ENCODE assay signal across 8 mouse cellular contexts in the genomic region with DNA sequence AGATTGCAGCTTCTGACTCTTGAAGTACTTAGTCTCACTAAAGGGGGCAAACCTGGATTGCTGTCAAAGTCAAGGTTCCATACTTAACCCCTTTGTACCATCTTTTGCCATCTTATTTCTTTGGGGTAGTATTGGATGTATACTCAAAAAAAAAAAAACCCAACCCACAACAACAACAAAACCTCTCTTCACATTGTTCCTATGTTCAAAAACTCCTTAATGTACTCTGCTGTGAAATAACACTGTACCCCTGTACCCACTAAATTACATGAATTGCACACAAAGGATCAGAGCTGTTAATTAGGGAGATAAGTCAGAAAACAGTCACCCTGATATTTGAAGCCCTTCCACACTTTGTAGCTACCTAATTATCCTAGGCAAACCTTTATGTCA. TPM values are rescaled to one million over a fixed set of nuclear protein-coding genes. Genes with fewer than 3 reads are reported as not detected.
A peak's percentile ranks its signal among the peaks of the same experiment; 100 is the strongest.
DNase-seq lines count a peak whose midpoint lies in the region; ATAC-seq and TF ChIP-seq lines count a peak whose summit lies in the region.

No protein-coding gene starts in this region.

- TF ChIP-seq CTCF in kidney, postnatal 0 days (IDR thresholded peaks at IDR 0.05; ENCODE audit: low read depth): no peak
- TF ChIP-seq CTCF in lung, adult 2 months (IDR thresholded peaks at IDR 0.05; ENCODE audit: insufficient read depth, low read length): no peak

- H3K27ac ChIP-seq in kidney, postnatal 0 days: no peak overlapping the region
- no peak overlapping the region for H3K27ac ChIP-seq in embryonic facial prominence, embryonic 13.5 days
- H3K27ac ChIP-seq in intestine, embryonic 15.5 days: no peak overlapping the region

- no peaks in the 10 kb centered on the region for H3K9me3 ChIP-seq in kidney, postnatal 0 days (replicated peaks; ENCODE audit: low read length)
- no peaks in the 10 kb centered on the region for H3K9me3 ChIP-seq in embryonic facial prominence, embryonic 13.5 days
- no peaks in the 10 kb centered on the region for H3K9me3 ChIP-seq in intestine, embryonic 15.5 days

- no peak overlapping the region for H3ac ChIP-seq in myocyte (ENCODE audit: control insufficient read depth, insufficient read length)

- H3K9ac ChIP-seq in kidney, postnatal 0 days (ENCODE audit: low read depth, low read length): no peak overlapping the region; the same call in 1 of the 2 replicates
- H3K9ac ChIP-seq in embryonic facial prominence, embryonic 13.5 days: peak overlapping the region; percentile 73; the same call in 1 of the 2 replicates
- H3K9ac ChIP-seq in intestine, embryonic 15.5 days: peak overlapping the region; percentile 44; the same call in 1 of the 2 replicates

- H3K36me3 ChIP-seq in kidney, postnatal 0 days (ENCODE audit: insufficient read depth, low read length): no peaks in the 10 kb centered on the region
- no peaks in the 10 kb centered on the region for H3K36me3 ChIP-seq in embryonic facial prominence, embryonic 13.5 days
- no peaks in the 10 kb centered on the region for H3K36me3 ChIP-seq in intestine, embryonic 15.5 days
- H3K36me3 ChIP-seq in myocyte (ENCODE audit: control insufficient read depth, insufficient read depth): no peaks in the 10 kb centered on the region

- ATAC-seq in kidney, postnatal 0 days (replicated peaks; ENCODE audit: low FRiP score, low read depth): no peak
- no peak for ATAC-seq in embryonic facial prominence, embryonic 13.5 days (ENCODE audit: insufficient number of reproducible peaks, insufficient read depth, low FRiP score, low TSS enrichment, low read depth)
- ATAC-seq in intestine, embryonic 15.5 days: no peak

- peaks cover 38% of the 10 kb centered on the region for H3K79me2 ChIP-seq in myocyte (ENCODE audit: control insufficient read depth, insufficient read depth)

- peak overlapping the region; percentile 70 for H3K4me2 ChIP-seq in kidney, postnatal 0 days (ENCODE audit: low read length)
- peak overlapping the region; percentile 71 for H3K4me2 ChIP-seq in embryonic facial prominence, embryonic 13.5 days
- H3K4me2 ChIP-seq in intestine, embryonic 15.5 days (replicated peaks): peak overlapping the region; percentile 84
- H3K4me2 ChIP-seq in myocyte (ENCODE audit: low read depth): peak overlapping the region; percentile 79

- H3K4me1 ChIP-seq in kidney, postnatal 0 days (replicated peaks; ENCODE audit: insufficient read depth, low read length): peaks cover 7% of the 10 kb centered on the region; the same call in 1 of the 2 replicates
- peaks cover 14% of the 10 kb centered on the region for H3K4me1 ChIP-seq in embryonic facial prominence, embryonic 13.5 days
- no peaks in the 10 kb centered on the region; the same call in 1 of the 2 replicates for H3K4me1 ChIP-seq in intestine, embryonic 15.5 days (replicated peaks)
- H3K4me1 ChIP-seq in lung, adult 2 months (ENCODE audit: control insufficient read depth, insufficient read depth, low read length): peaks cover 9% of the 10 kb centered on the region

- peak overlapping the region; percentile 89 for H3K4me3 ChIP-seq in kidney, postnatal 0 days (replicated peaks; ENCODE audit: low read depth, low read length)
- peak overlapping the region; percentile 79 for H3K4me3 ChIP-seq in embryonic facial prominence, embryonic 13.5 days
- H3K4me3 ChIP-seq in intestine, embryonic 15.5 days (replicated peaks): peak overlapping the region; percentile 93
- peak overlapping the region; percentile 66 for H3K4me3 ChIP-seq in myocyte
- no peak overlapping the region for H3K4me3 ChIP-seq in lung, adult 2 months (replicated peaks; ENCODE audit: extremely low read depth, low read depth, low read length)

- DNase-seq in kidney, postnatal 0 days (ENCODE audit: low spot score): no peak
- DNase-seq in kidney, adult 8-10 months: no peak
- no peak for DNase-seq in thymus, adult 18-20 months
- no peak for DNase-seq in retina, postnatal 1 day
- no peak for DNase-seq in lung, adult 2 months

- no peaks in the 10 kb centered on the region for H3K27me3 ChIP-seq in kidney, postnatal 0 days (ENCODE audit: insufficient read depth, low read length)
- H3K27me3 ChIP-seq in embryonic facial prominence, embryonic 13.5 days: no peaks in the 10 kb centered on the region
- no peaks in the 10 kb centered on the region for H3K27me3 ChIP-seq in intestine, embryonic 15.5 days (replicated peaks)
- no peaks in the 10 kb centered on the region for H3K27me3 ChIP-seq in myocyte (ENCODE audit: control insufficient read depth, insufficient read depth, insufficient read length)

- TF ChIP-seq POLR2A in myocyte (IDR thresholded peaks at IDR 0.05; ENCODE audit: insufficient read length, low read depth): no peak
- no peak for TF ChIP-seq POLR2A in lung, adult 2 months (IDR thresholded peaks at IDR 0.05; ENCODE audit: borderline replicate concordance, extremely low read depth, low read depth, low read length)

TF ChIP-seq in myocyte, 11 proteins besides CTCF, POLR2A, EP300 and RAD21:
- TF ChIP-seq TCF3 (IDR thresholded peaks at IDR 0.05; ENCODE audit: insufficient read length, low read depth): no peak
- no peak for TF ChIP-seq POLR2AphosphoS2 (IDR thresholded peaks at IDR 0.05; ENCODE audit: insufficient read length, low read depth)
- no peak for TF ChIP-seq USF1 (IDR thresholded peaks at IDR 0.05; ENCODE audit: low read depth)
- TF ChIP-seq CEBPB (IDR thresholded peaks at IDR 0.05; ENCODE audit: insufficient read depth, poor library complexity, severe bottlenecking): no peak
- TF ChIP-seq E2F4 (IDR thresholded peaks at IDR 0.05; ENCODE audit: insufficient read depth): no peak
- TF ChIP-seq MYOG (IDR thresholded peaks at IDR 0.05; ENCODE audit: control insufficient read depth in 1 of 3, insufficient read depth in 1 of 3, insufficient read length in 2 of 3, low read depth in 2 of 3): no peak
- TF ChIP-seq MYOD1 (IDR thresholded peaks at IDR 0.05; ENCODE audit: control insufficient read depth in 1 of 3, insufficient read length in 2 of 3, low read depth in 2 of 3): no peak
- TF ChIP-seq TCF12 (IDR thresholded peaks at IDR 0.05; ENCODE audit: insufficient read depth, poor library complexity, severe bottlenecking): no peak
- no peak for TF ChIP-seq REST (IDR thresholded peaks at IDR 0.05; ENCODE audit: insufficient read depth, insufficient read length)
- TF ChIP-seq MAX (IDR thresholded peaks at IDR 0.05; ENCODE audit: low read depth): no peak
- no peak for TF ChIP-seq SRF (IDR thresholded peaks at IDR 0.05; ENCODE audit: control insufficient read depth, insufficient read length, low read depth)

RNA-seq across cellular contexts. Expression of a gene that starts 0.7 kb away (rescaled TPM):
- polyA plus RNA-seq in kidney, postnatal 0 days (2015; fragmentation: Nextera tagmentation; extraction: Ambion mirVana): 412 and 452 TPM in 2 replicates
- 516 and 565 TPM in 2 replicates for polyA plus RNA-seq in embryonic facial prominence, embryonic 13.5 days (2015; fragmentation: Nextera tagmentation; extraction: Ambion mirVana)
- 315 and 344 TPM in 2 replicates for polyA plus RNA-seq in intestine, embryonic 15.5 days (2015; fragmentation: Nextera tagmentation; extraction: Ambion mirVana)
- 204 TPM for polyA plus RNA-seq in myocyte (2012; fragmentation: generic; extraction: Trizol)
- polyA plus RNA-seq in lung, adult 2 months (2012; rRNA removed): 76.6 and 127 TPM in 2 replicates

RNA-seq across cellular contexts. Expression of a gene that starts 47.6 kb away (rescaled TPM):
- 11.6 and 12.8 TPM in 2 replicates for polyA plus RNA-seq in kidney, postnatal 0 days (2015; fragmentation: Nextera tagmentation; extraction: Ambion mirVana)
- polyA plus RNA-seq in embryonic facial prominence, embryonic 13.5 days (2015; fragmentation: Nextera tagmentation; extraction: Ambion mirVana): 20.0 and 21.5 TPM in 2 replicates
- polyA plus RNA-seq in intestine, embryonic 15.5 days (2015; fragmentation: Nextera tagmentation; extraction: Ambion mirVana): 13.6 and 14.1 TPM in 2 replicates
- polyA plus RNA-seq in myocyte (2012; fragmentation: generic; extraction: Trizol): 19.9 TPM
- 5.6 and 7.2 TPM in 2 replicates for polyA plus RNA-seq in lung, adult 2 months (2012; rRNA removed)
